Mouse (Mus musculus) heart, adult 2 months (tissue): ENCODE results near the gene Ostf1. TPM values are rescaled to one million over a fixed set of nuclear protein-coding genes. Genes with fewer than 3 reads are reported as not detected.

Experiments
- DNase-seq, 2 experiments: peaks; one replicate each; pipeline ENCODE4 v3.0.0; 2021
- H3K27ac ChIP-seq: fragments of 200-600 bp; 2 replicates; pipeline ENCODE4 v1.8.1; 2022
- H3K27me3 ChIP-seq: fragments of 200-500 bp; 2 replicates; pipeline ENCODE4 v1.6.1; 2012; ENCODE audit warnings: mild to moderate bottlenecking, low read length, inconsistent platforms, mixed read lengths; ENCODE audit not compliant: control insufficient read depth, insufficient read depth
- H3K36me3 ChIP-seq: fragments of 200-500 bp; 2 replicates; pipeline ENCODE4 v1.6.1; 2012; ENCODE audit warnings: low read length, inconsistent platforms; ENCODE audit not compliant: control insufficient read depth, insufficient read depth
- H3K4me1 ChIP-seq: fragments of 200-500 bp; 2 replicates; pipeline ENCODE4 v1.6.1; 2011; ENCODE audit warnings: low read length; ENCODE audit not compliant: control insufficient read depth, insufficient read depth
- H3K4me3 ChIP-seq: fragments of 200-600 bp; 2 replicates; pipeline ENCODE4 v1.8.1; 2022
- H3K79me2 ChIP-seq: fragments of 200-500 bp; replicated peaks from 2 replicates; pipeline ENCODE4 v1.6.1; 2012; ENCODE audit warnings: mild to moderate bottlenecking, inconsistent platforms, low read length, moderate library complexity, mixed read lengths; ENCODE audit not compliant: control insufficient read depth, insufficient read depth
- H3K9ac ChIP-seq: fragments of 200-500 bp; 2 replicates; pipeline ENCODE4 v1.6.1; 2012; ENCODE audit warnings: low read depth, mild to moderate bottlenecking, control low read depth, inconsistent platforms, low read length, mixed read lengths
- CTCF ChIP-seq: fragments of 200-600 bp; IDR thresholded peaks from 2 replicates; pipeline ENCODE4 v1.8.1; 2022; ENCODE audit warnings: antibody characterized with exemption, mild to moderate bottlenecking, moderate library complexity
- EP300 ChIP-seq: fragments of 200-500 bp; IDR thresholded peaks from 2 replicates; pipeline ENCODE4 v1.6.1; 2011; ENCODE audit warnings: low read depth, low read length, control low read depth; ENCODE audit not compliant: insufficient read depth
- POLR2A ChIP-seq: fragments of 200-500 bp; IDR thresholded peaks from 2 replicates; pipeline ENCODE4 v1.6.1; 2011; ENCODE audit warnings: mild to moderate bottlenecking, low read depth, low read length, control low read depth; ENCODE audit not compliant: insufficient read depth
- WGBS: fragments of 180-500 bp; shearing (Covaris S2); methylation state at CpG from one replicate; pipeline ENCODE4 v1.1.7; 2018; 5-methylcytosine and 5-hydroxymethylcytosine counted together
- intact Hi-C: fragments of 180-260 bp; cut with DNase I; formaldehyde crosslinking; loops from one replicate; pipeline ENCODE4 v1.15.1; 2025
- polyA plus RNA-seq: library from polyadenylated mRNA; depleted of rRNA; stranded (reverse); fragments of >200 nt; gene quantifications from 2 replicates; pipeline ENCODE4 v1.2.3, GENCODE M21; 2012
- total RNA-seq, 2 experiments: library from RNA; stranded (reverse); gene quantifications; 2 replicates each; pipeline ENCODE4 v1.2.3; 2021

Ostf1 gene
- total and polyA plus RNA-seq, 3 experiments: 29.5 to 37.6 (median 35.3) TPM

DNA sequence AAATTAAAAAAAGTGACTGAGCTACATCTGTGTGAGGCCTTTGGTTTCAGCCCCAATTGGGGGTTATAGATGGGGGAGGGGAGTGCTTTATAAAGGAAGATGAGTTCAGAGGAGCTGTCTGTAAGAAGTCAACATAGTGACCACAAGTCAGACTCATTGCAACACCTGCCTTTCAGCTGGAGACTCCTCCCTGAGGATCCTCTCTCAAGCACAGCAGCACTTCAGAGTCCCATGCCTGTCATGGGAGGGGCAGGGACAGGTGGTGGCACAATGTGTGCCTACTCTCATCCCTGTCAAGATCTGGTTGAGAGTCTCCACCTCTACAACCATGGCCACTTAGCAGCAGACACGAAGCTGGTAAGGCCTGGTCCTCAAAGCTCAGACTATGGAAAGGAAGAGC lies 11.9 kb downstream of the Ostf1 start:
- Histone ChIP-seq H3K9ac (no peak overlapping the region), H3K4me3 (no peak overlapping the region), H3K79me2 (peaks cover 12% of the 10 kb centered on the region), H3K4me1 (peaks cover 34% of the 10 kb centered on the region), H3K27ac (no peak overlapping the region), H3K36me3 (peaks cover 28% of the 10 kb centered on the region), H3K27me3 (no peaks in the 10 kb centered on the region)
- TF ChIP-seq POLR2A (no peak), EP300 (no peak), CTCF (no peak)
- intact Hi-C loops: no loop called here
- DNase-seq: no peak
- WGBS: 72% methylated on average over 1 of the region's 1 CpGs

- Histone ChIP-seq H3K36me3 (peaks cover 28% of the 10 kb centered on the region), H3K27me3 (no peaks in the 10 kb centered on the region), H3K4me1 (peaks cover 33% of the 10 kb centered on the region), H3K79me2 (peaks cover 12% of the 10 kb centered on the region), H3K9ac (no peak overlapping the region), H3K4me3 (no peak overlapping the region), H3K27ac (no peak overlapping the region; the same call in 1 of the 2 replicates)
- intact Hi-C loops: no loop called here
- no peak for TF ChIP-seq CTCF
- TF ChIP-seq POLR2A: no peak
- TF ChIP-seq EP300: no peak
- 66% methylated on average over 5 of the region's 5 CpGs for WGBS
- no peak for DNase-seq
These were observed 12.6 kb downstream of the Ostf1 start for GRCm38 (mm10) chr19:18619060-18619459.

GRCm38 (mm10) chr19:18617504-18617903 lies 14.1 kb downstream of the Ostf1 start:
- Histone ChIP-seq H3K4me1 (peaks cover 33% of the 10 kb centered on the region), H3K79me2 (peaks cover 11% of the 10 kb centered on the region), H3K27me3 (no peaks in the 10 kb centered on the region), H3K9ac (no peak overlapping the region), H3K4me3 (no peak overlapping the region), H3K27ac (peak overlapping the region; percentile 41; the same call in 1 of the 2 replicates), H3K36me3 (peaks cover 30% of the 10 kb centered on the region)
- no peak for TF ChIP-seq POLR2A
- intact Hi-C loops: loop anchor here (2.0 kb wide), 1 partner anchor 13 kb away; the partner anchor contains the start of genes Nmrk1 and Ostf1
- WGBS: 25% methylated on average over 1 of the region's 1 CpGs
- DNase-seq: no peak

- Histone ChIP-seq H3K36me3 (peaks cover 32% of the 10 kb centered on the region), H3K27ac (peak overlapping the region; percentile 74), H3K4me3 (peak overlapping the region; percentile 0; the same call in 1 of the 2 replicates), H3K9ac (peak overlapping the region; percentile 44), H3K79me2 (peaks cover 13% of the 10 kb centered on the region), H3K27me3 (no peaks in the 10 kb centered on the region), H3K4me1 (peaks cover 38% of the 10 kb centered on the region)
- 27% methylated on average over 9 of the region's 9 CpGs for WGBS
- intact Hi-C loops: loop anchor here (2.0 kb wide), 1 partner anchor 15 kb away; the partner anchor contains the start of genes Nmrk1 and Ostf1
- TF ChIP-seq CTCF (no peak), EP300 (peak; percentile 40; the same call in 1 of the 2 replicates), POLR2A (peak; percentile 27; the same call in 1 of the 2 replicates)
- peak in 1 of 2 experiments; percentile 30 for DNase-seq
These were observed 15.9 kb downstream of the Ostf1 start for GRCm38 (mm10) chr19:18615680-18616240.

- Histone ChIP-seq H3K4me3 (no peak overlapping the region), H3K27ac (0 out of 2 replicates have a peak overlapping the region, but pooled peaks have one; percentile 15), H3K36me3 (peaks cover 32% of the 10 kb centered on the region), H3K4me1 (peaks cover 36% of the 10 kb centered on the region), H3K79me2 (peaks cover 9% of the 10 kb centered on the region), H3K27me3 (no peaks in the 10 kb centered on the region), H3K9ac (no peak overlapping the region)
- no peak for TF ChIP-seq EP300
- no peak for TF ChIP-seq CTCF
- TF ChIP-seq POLR2A: no peak
- intact Hi-C loops: no loop called here
- no peak for DNase-seq
- WGBS: 58% methylated on average over 7 of the region's 7 CpGs
These were observed 17.3 kb downstream of the Ostf1 start for GRCm38 (mm10) chr19:18614337-18614736.

DNA sequence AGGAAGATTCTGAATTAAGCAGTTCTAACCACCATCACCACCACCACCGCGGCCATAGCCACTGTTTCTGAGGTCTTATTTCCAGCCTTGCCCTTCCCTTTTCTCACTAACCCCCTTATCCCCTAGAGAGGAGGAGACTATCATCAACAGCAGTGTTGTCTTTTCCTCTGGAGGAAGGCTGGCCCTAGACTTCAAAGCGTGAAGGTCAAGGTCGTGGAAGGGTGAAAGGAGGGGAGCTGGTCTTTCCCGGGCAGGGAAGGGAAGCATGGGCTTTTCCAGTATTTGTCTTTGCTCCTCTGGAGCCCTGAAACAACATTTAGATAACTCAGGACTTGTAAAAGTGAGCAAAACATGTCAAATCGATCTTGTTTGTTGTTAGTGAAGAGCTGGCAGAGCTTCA lies 22.6 kb downstream of the Ostf1 start:
- WGBS: 34% methylated on average over 6 of the region's 6 CpGs
- no peak for DNase-seq
- H3K79me2 ChIP-seq: peaks cover 17% of the 10 kb centered on the region

More for the DNA sequence above, 22.6 kb downstream of the Ostf1 start:
- H3K4me3 ChIP-seq: no peak overlapping the region
- no peaks in the 10 kb centered on the region for H3K27me3 ChIP-seq
- H3K36me3 ChIP-seq: peaks cover 18% of the 10 kb centered on the region
- H3K27ac ChIP-seq: no peak overlapping the region; the same call in 1 of the 2 replicates
- H3K4me1 ChIP-seq: peaks cover 36% of the 10 kb centered on the region
- no peak overlapping the region for H3K9ac ChIP-seq
- TF ChIP-seq CTCF (no peak), POLR2A (no peak), EP300 (no peak)
- intact Hi-C loops: no loop called here
